Mouse (Mus musculus): ENCODE results near the gene Smpd4.

DNA sequence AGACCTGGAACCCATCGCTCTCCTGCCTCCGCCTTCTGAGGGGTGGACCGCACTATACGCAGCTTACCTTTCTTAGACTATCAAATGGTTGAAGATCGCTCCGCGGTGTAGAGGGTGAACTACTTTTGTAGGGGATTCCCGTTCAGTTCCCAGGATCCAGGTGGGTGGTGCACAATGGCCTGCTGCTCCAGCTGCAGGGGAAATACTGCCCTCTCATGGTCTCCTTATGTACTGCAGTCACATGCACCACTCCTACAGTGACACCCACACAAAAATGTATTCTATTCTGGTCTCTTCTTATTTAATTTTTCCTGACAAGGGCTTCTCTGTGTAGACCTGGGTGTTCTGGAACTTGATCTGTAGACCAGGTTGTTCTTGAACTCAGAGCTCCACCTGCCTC, 36.1 kb upstream of the Smpd4 start, which contains the start of gene Slc7a4:
- TF ChIP-seq POLR2A (IDR thresholded peaks at IDR 0.05; ENCODE audit: low read depth, low read length): no peak
- TF ChIP-seq SIN3A (IDR thresholded peaks at IDR 0.05; ENCODE audit: low read length): no peak
- peak; percentile 76 to 95 for TF ChIP-seq CTCF (conservative IDR thresholded peaks at IDR 0.05 in 1 of 2, IDR thresholded peaks at IDR 0.05 in 1 of 2; ENCODE audit: low read depth in 2 of 2, low read length in 2 of 2)
- TF ChIP-seq E2F4 (IDR thresholded peaks at IDR 0.05; ENCODE audit: insufficient replicate concordance, low read depth, low read length): no peak
- TF ChIP-seq MAX (IDR thresholded peaks at IDR 0.05; ENCODE audit: low read length): peak; percentile 58
- no peak for TF ChIP-seq MYC (IDR thresholded peaks at IDR 0.05; ENCODE audit: low read depth, low read length)
- TF ChIP-seq TBP (conservative IDR thresholded peaks at IDR 0.05; ENCODE audit: low read depth, low read length): no peak
- TF ChIP-seq EP300 (IDR thresholded peaks at IDR 0.05; ENCODE audit: low read length): no peak
- no peak for TF ChIP-seq UBTF (IDR thresholded peaks at IDR 0.05; ENCODE audit: low read depth, low read length)

Data from CH12.LX (cell line).